Mouse (Mus musculus): ENCODE measurements around the gene Nrcam.

The Nrcam gene

GRCm38 (mm10) chr12:44574167-44574566 lies 245.5 kb downstream of the Nrcam start:
- no peaks in the 10 kb centered on the region for H3K4me1 ChIP-seq (replicated peaks; ENCODE audit: low read depth, low read length)
- no peak overlapping the region for H3K4me3 ChIP-seq (replicated peaks; ENCODE audit: low read length)
- no peaks in the 10 kb centered on the region for H3K9me3 ChIP-seq (ENCODE audit: low read length)
- no peaks in the 10 kb centered on the region for H3K36me3 ChIP-seq (ENCODE audit: insufficient read depth, low read length)
- H3K27me3 ChIP-seq (ENCODE audit: insufficient read depth, low read length): no peaks in the 10 kb centered on the region
- TF ChIP-seq CTCF (conservative IDR thresholded peaks at IDR 0.05; ENCODE audit: low read length) (no peak), POU5F1 (IDR thresholded peaks at IDR 0.05; ENCODE audit: borderline replicate concordance, low read length) (no peak), NANOG (IDR thresholded peaks at IDR 0.05; ENCODE audit: borderline replicate concordance, low read length) (no peak)

GRCm38 (mm10) chr12:44601410-44602149 lies 272.9 kb downstream of the Nrcam start:
- Histone ChIP-seq H3K36me3 (ENCODE audit: insufficient read depth, low read length) (no peaks in the 10 kb centered on the region), H3K4me3 (replicated peaks; ENCODE audit: low read length) (no peak overlapping the region), H3K4me1 (replicated peaks; ENCODE audit: low read depth, low read length) (no peaks in the 10 kb centered on the region), H3K9me3 (ENCODE audit: low read length) (no peaks in the 10 kb centered on the region), H3K27me3 (ENCODE audit: insufficient read depth, low read length) (no peaks in the 10 kb centered on the region)
- no peak for TF ChIP-seq NANOG (IDR thresholded peaks at IDR 0.05; ENCODE audit: borderline replicate concordance, low read length)
- peak; percentile 92 for TF ChIP-seq CTCF (conservative IDR thresholded peaks at IDR 0.05; ENCODE audit: low read length)

- Histone ChIP-seq H3K9me3 (ENCODE audit: low read length) (no peaks in the 10 kb centered on the region), H3K4me1 (replicated peaks; ENCODE audit: low read depth, low read length) (no peaks in the 10 kb centered on the region), H3K4me3 (replicated peaks; ENCODE audit: low read length) (no peak overlapping the region), H3K36me3 (ENCODE audit: insufficient read depth, low read length) (no peaks in the 10 kb centered on the region), H3K27me3 (ENCODE audit: insufficient read depth, low read length) (no peaks in the 10 kb centered on the region)
- TF ChIP-seq NANOG (IDR thresholded peaks at IDR 0.05; ENCODE audit: borderline replicate concordance, low read length): no peak
- TF ChIP-seq POU5F1 (IDR thresholded peaks at IDR 0.05; ENCODE audit: borderline replicate concordance, low read length): no peak
Observed at GRCm38 (mm10) chr12:44602269-44602957, 273.7 kb downstream of the Nrcam start.

GRCm38 (mm10) chr12:44602958-44603331 lies 274.3 kb downstream of the Nrcam start:
- TF ChIP-seq POU5F1 (IDR thresholded peaks at IDR 0.05; ENCODE audit: borderline replicate concordance, low read length) (no peak), CTCF (conservative IDR thresholded peaks at IDR 0.05; ENCODE audit: low read length) (peak; percentile 36; the same call in 1 of the 2 replicates)
- Histone ChIP-seq H3K27me3 (ENCODE audit: insufficient read depth, low read length) (no peaks in the 10 kb centered on the region), H3K4me3 (replicated peaks; ENCODE audit: low read length) (no peak overlapping the region), H3K36me3 (ENCODE audit: insufficient read depth, low read length) (no peaks in the 10 kb centered on the region), H3K9me3 (ENCODE audit: low read length) (no peaks in the 10 kb centered on the region), H3K4me1 (replicated peaks; ENCODE audit: low read depth, low read length) (no peaks in the 10 kb centered on the region)

- Histone ChIP-seq H3K27me3 (ENCODE audit: insufficient read depth, low read length) (no peaks in the 10 kb centered on the region), H3K9me3 (ENCODE audit: low read length) (no peaks in the 10 kb centered on the region), H3K36me3 (ENCODE audit: insufficient read depth, low read length) (no peaks in the 10 kb centered on the region), H3K4me1 (replicated peaks; ENCODE audit: low read depth, low read length) (no peaks in the 10 kb centered on the region), H3K4me3 (replicated peaks; ENCODE audit: low read length) (no peak overlapping the region)
- no peak for TF ChIP-seq POU5F1 (IDR thresholded peaks at IDR 0.05; ENCODE audit: borderline replicate concordance, low read length)
- no peak for TF ChIP-seq NANOG (IDR thresholded peaks at IDR 0.05; ENCODE audit: borderline replicate concordance, low read length)
- no peak for TF ChIP-seq CTCF (conservative IDR thresholded peaks at IDR 0.05; ENCODE audit: low read length)
Observed at GRCm38 (mm10) chr12:44617001-44617421, 288.3 kb downstream of the Nrcam start.

GRCm38 (mm10) chr12:44617488-44617887 lies 288.8 kb downstream of the Nrcam start:
- Histone ChIP-seq H3K4me1 (replicated peaks; ENCODE audit: low read depth, low read length) (no peaks in the 10 kb centered on the region), H3K27me3 (ENCODE audit: insufficient read depth, low read length) (no peaks in the 10 kb centered on the region), H3K9me3 (ENCODE audit: low read length) (no peaks in the 10 kb centered on the region), H3K4me3 (replicated peaks; ENCODE audit: low read length) (no peak overlapping the region), H3K36me3 (ENCODE audit: insufficient read depth, low read length) (no peaks in the 10 kb centered on the region)
- TF ChIP-seq CTCF (conservative IDR thresholded peaks at IDR 0.05; ENCODE audit: low read length) (no peak), POU5F1 (IDR thresholded peaks at IDR 0.05; ENCODE audit: borderline replicate concordance, low read length) (no peak), NANOG (IDR thresholded peaks at IDR 0.05; ENCODE audit: borderline replicate concordance, low read length) (no peak)

- Histone ChIP-seq H3K36me3 (ENCODE audit: insufficient read depth, low read length) (no peaks in the 10 kb centered on the region), H3K9me3 (ENCODE audit: low read length) (peaks cover 14% of the 10 kb centered on the region), H3K27me3 (ENCODE audit: insufficient read depth, low read length) (no peaks in the 10 kb centered on the region), H3K4me3 (replicated peaks; ENCODE audit: low read length) (no peak overlapping the region), H3K4me1 (replicated peaks; ENCODE audit: low read depth, low read length) (peaks cover 10% of the 10 kb centered on the region)
- TF ChIP-seq POU5F1 (IDR thresholded peaks at IDR 0.05; ENCODE audit: borderline replicate concordance, low read length) (no peak), CTCF (conservative IDR thresholded peaks at IDR 0.05; ENCODE audit: low read length) (no peak), NANOG (IDR thresholded peaks at IDR 0.05; ENCODE audit: borderline replicate concordance, low read length) (no peak)
Observed at GRCm38 (mm10) chr12:44639341-44639921, 310.7 kb downstream of the Nrcam start.

- H3K4me3 ChIP-seq (replicated peaks; ENCODE audit: low read length): no peak overlapping the region
- H3K36me3 ChIP-seq (ENCODE audit: insufficient read depth, low read length): no peaks in the 10 kb centered on the region
- peak; percentile 86; the same call in 1 of the 2 replicates for TF ChIP-seq NANOG (IDR thresholded peaks at IDR 0.05; ENCODE audit: borderline replicate concordance, low read length)
- TF ChIP-seq POU5F1 (IDR thresholded peaks at IDR 0.05; ENCODE audit: borderline replicate concordance, low read length): no peak
- H3K4me1 ChIP-seq (replicated peaks; ENCODE audit: low read depth, low read length): peaks cover 10% of the 10 kb centered on the region
- no peaks in the 10 kb centered on the region for H3K27me3 ChIP-seq (ENCODE audit: insufficient read depth, low read length)
- peaks cover 18% of the 10 kb centered on the region for H3K9me3 ChIP-seq (ENCODE audit: low read length)
Observed at GRCm38 (mm10) chr12:44640579-44640978, 311.9 kb downstream of the Nrcam start.
